In the genomic region with DNA sequence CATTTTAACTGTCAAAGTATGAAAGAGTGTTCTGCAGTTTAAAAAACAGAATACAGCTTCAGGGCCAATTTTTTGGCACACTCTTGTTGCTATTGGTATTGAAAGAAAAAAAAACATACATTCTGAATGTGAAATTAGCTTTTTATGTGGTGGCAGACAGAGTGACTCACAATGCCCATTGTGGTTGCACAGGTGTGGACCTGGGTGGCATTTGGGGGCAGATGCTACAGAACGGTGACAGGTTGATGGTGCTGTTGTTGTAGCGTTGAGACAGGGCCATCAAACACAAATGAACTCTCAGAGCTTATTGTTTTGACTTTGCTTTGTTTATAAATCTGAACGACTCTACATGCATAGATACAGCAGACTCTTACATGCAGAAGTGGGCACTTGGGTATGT, we compare ENCODE assay signal across 20 mouse cellular contexts.
A peak's percentile ranks its signal among the peaks of the same experiment; 100 is the strongest.
DNase-seq lines count a peak whose midpoint lies in the region; ATAC-seq and TF ChIP-seq lines count a peak whose summit lies in the region.
"Had no signal": no experiment of that assay in that cellular context is flagged by ENCODE, and none has a peak within 500 bp of the region (broad histone marks: within the 10 kb centered on the region; RNA-seq: fewer than 3 reads in every experiment).

No protein-coding gene starts in this region.

- no peak overlapping the region for H3K27ac ChIP-seq in forebrain, embryonic 12.5 days
- no peak overlapping the region for H3K27ac ChIP-seq in intestine, postnatal 0 days (ENCODE audit: low read depth, low read length)
- H3K27ac ChIP-seq: embryonic facial prominence, embryonic 13.5 days; forebrain, embryonic 13.5 days; heart, adult 2 months; heart, embryonic 15.5 days; hindbrain, embryonic 13.5 days; hindbrain, postnatal 0 days; intestine, embryonic 15.5 days had no signal

- H3K36me3 ChIP-seq in forebrain, embryonic 12.5 days (replicated peaks) = no peaks in the 10 kb centered on the region
- no peaks in the 10 kb centered on the region for H3K36me3 ChIP-seq in intestine, postnatal 0 days (ENCODE audit: control insufficient read depth, insufficient read depth)
- H3K36me3 ChIP-seq: embryonic facial prominence, embryonic 13.5 days; heart, embryonic 15.5 days; hindbrain, embryonic 13.5 days; intestine, embryonic 15.5 days had no signal

- H3K9me3 ChIP-seq in forebrain, embryonic 12.5 days = no peaks in the 10 kb centered on the region
- no peaks in the 10 kb centered on the region for H3K9me3 ChIP-seq in intestine, postnatal 0 days (ENCODE audit: control insufficient read depth)
- H3K9me3 ChIP-seq: embryonic facial prominence, embryonic 13.5 days; forebrain, embryonic 13.5 days; heart, embryonic 15.5 days; hindbrain, embryonic 13.5 days; intestine, embryonic 15.5 days had no signal

- H3K27me3 ChIP-seq in forebrain, embryonic 12.5 days = peaks cover 4% of the 10 kb centered on the region; the same call in 1 of the 2 replicates
- no peaks in the 10 kb centered on the region for H3K27me3 ChIP-seq in intestine, postnatal 0 days (replicated peaks; ENCODE audit: control insufficient read depth, insufficient read depth, low read length)
- H3K27me3 ChIP-seq: embryonic facial prominence, embryonic 13.5 days; forebrain, embryonic 13.5 days; heart, embryonic 15.5 days; hindbrain, embryonic 13.5 days; intestine, embryonic 15.5 days had no signal

- H3K4me2 ChIP-seq in forebrain, embryonic 12.5 days = no peak overlapping the region
- no peak overlapping the region for H3K4me2 ChIP-seq in intestine, postnatal 0 days (replicated peaks; ENCODE audit: low read depth)
- H3K4me2 ChIP-seq: embryonic facial prominence, embryonic 13.5 days; forebrain, embryonic 13.5 days; heart, embryonic 11.5 days; heart, embryonic 15.5 days; hindbrain, embryonic 13.5 days; intestine, embryonic 15.5 days had no signal

- TF ChIP-seq CTCF in intestine, postnatal 0 days (IDR thresholded peaks at IDR 0.05; ENCODE audit: low read depth) = no peak

- H3K4me3 ChIP-seq in forebrain, embryonic 12.5 days (replicated peaks) = no peak overlapping the region
- H3K4me3 ChIP-seq in intestine, postnatal 0 days (ENCODE audit: low read depth, low read length) = no peak overlapping the region
- H3K4me3 ChIP-seq: embryonic facial prominence, embryonic 13.5 days; forebrain, embryonic 13.5 days; heart, adult 2 months; heart, embryonic 15.5 days; hindbrain, embryonic 13.5 days; intestine, embryonic 15.5 days had no signal

- 0 out of 2 replicates have a peak, but pooled peaks cover 6% of the 10 kb centered on the region for H3K4me1 ChIP-seq in forebrain, embryonic 12.5 days
- H3K4me1 ChIP-seq in intestine, postnatal 0 days (replicated peaks; ENCODE audit: control insufficient read depth, insufficient read depth, low read length) = no peaks in the 10 kb centered on the region
- H3K4me1 ChIP-seq: embryonic facial prominence, embryonic 13.5 days; heart, embryonic 15.5 days; intestine, embryonic 15.5 days had no signal

- 66% methylated on average over 3 of the region's 3 CpGs for WGBS in forebrain, embryonic 12.5 days
- 70% methylated on average over 3 of the region's 3 CpGs for WGBS in intestine, postnatal 0 days

- no peak overlapping the region for H3K9ac ChIP-seq in forebrain, embryonic 12.5 days
- no peak overlapping the region for H3K9ac ChIP-seq in intestine, postnatal 0 days (ENCODE audit: low read depth, low read length)
- H3K9ac ChIP-seq: embryonic facial prominence, embryonic 13.5 days; forebrain, embryonic 13.5 days; forebrain, postnatal 0 days; heart, embryonic 15.5 days; hindbrain, embryonic 13.5 days; intestine, embryonic 15.5 days had no signal

- peak; percentile 38 for DNase-seq in CD4-positive helper T cell, adult 2 months (ENCODE audit: low read depth, low spot score)
- DNase-seq in CD4-positive, CD25-positive, alpha-beta regulatory T cell, adult 2 months (ENCODE audit: low read depth, low spot score) = peak; percentile 41
- peak; percentile 39 for DNase-seq in induced T-regulatory cell, adult 2 months (ENCODE audit: low read depth)
- peak; percentile 53 for DNase-seq in thymus, postnatal 25 days
- DNase-seq: adrenal gland, postnatal 25 days; cerebellum, adult 18-20 months; cerebellum, adult 9-11 months; cerebellum, postnatal 36 days; forebrain, postnatal 0 days; heart, adult 2 months; heart, postnatal 14 days had no signal

- ATAC-seq in forebrain, embryonic 12.5 days (ENCODE audit: low FRiP score) = no peak
- ATAC-seq in intestine, postnatal 0 days = no peak
- ATAC-seq: forebrain, embryonic 13.5 days; hindbrain, postnatal 0 days; intestine, embryonic 15.5 days had no signal
